Mouse (Mus musculus) embryonic facial prominence, embryonic 10.5 days (tissue): Measurements from ENCODE around the gene Fam221b. TPM values are rescaled to one million over a fixed set of nuclear protein-coding genes. Genes with fewer than 3 reads are reported as not detected.

Source experiments
- DNase-seq: peaks from one replicate; pipeline ENCODE4 v3.0.0-alpha.2; 2017; ENCODE audit warnings: low spot score
- H3K27ac ChIP-seq: fragments of 300-500 bp; sonication (generic); replicated peaks from 2 replicates; pipeline ENCODE4 v1.5.1; 2016; ENCODE audit warnings: mild to moderate bottlenecking
- H3K27me3 ChIP-seq: fragments of 300-500 bp; sonication (generic); replicated peaks from 2 replicates; pipeline ENCODE4 v1.6.1; 2016; ENCODE audit warnings: low read depth, mild to moderate bottlenecking; ENCODE audit not compliant: poor library complexity, severe bottlenecking
- H3K36me3 ChIP-seq: fragments of 300-500 bp; sonication (generic); replicated peaks from 2 replicates; pipeline ENCODE4 v1.6.1; 2016; ENCODE audit warnings: mild to moderate bottlenecking, moderate library complexity
- H3K4me1 ChIP-seq: fragments of 300-500 bp; sonication (generic); 2 replicates; pipeline ENCODE4 v1.6.1; 2016
- H3K4me3 ChIP-seq: fragments of 300-500 bp; sonication (generic); 2 replicates; pipeline ENCODE4 v1.5.1; 2016; ENCODE audit warnings: mild to moderate bottlenecking, moderate library complexity
- H3K9me3 ChIP-seq: fragments of 300-500 bp; sonication (generic); 2 replicates; pipeline ENCODE4 v1.6.1; 2016; ENCODE audit warnings: mild to moderate bottlenecking
- WGBS: fragments of 180-500 bp; shearing (Covaris S2); methylation state at CpG from one replicate; pipeline ENCODE4 v1.1.7; 2016; 5-methylcytosine and 5-hydroxymethylcytosine counted together
- microRNA-seq: library from miRNA; unstranded; fragments of <30 nt; microRNA quantifications from one replicate; pipeline ENCODE4, GENCODE M21; 2017
- polyA plus RNA-seq: library from polyadenylated mRNA; unstranded; fragments of >200 nt; fragmentation: Nextera tagmentation; extraction: Ambion mirVana; gene quantifications from 2 replicates; pipeline ENCODE4 v1.2.1, GENCODE M21; 2016

Gene Fam221b
- polyA plus RNA-seq, 1 experiment from 2014 or later, result 1.4 TPM

DNA sequence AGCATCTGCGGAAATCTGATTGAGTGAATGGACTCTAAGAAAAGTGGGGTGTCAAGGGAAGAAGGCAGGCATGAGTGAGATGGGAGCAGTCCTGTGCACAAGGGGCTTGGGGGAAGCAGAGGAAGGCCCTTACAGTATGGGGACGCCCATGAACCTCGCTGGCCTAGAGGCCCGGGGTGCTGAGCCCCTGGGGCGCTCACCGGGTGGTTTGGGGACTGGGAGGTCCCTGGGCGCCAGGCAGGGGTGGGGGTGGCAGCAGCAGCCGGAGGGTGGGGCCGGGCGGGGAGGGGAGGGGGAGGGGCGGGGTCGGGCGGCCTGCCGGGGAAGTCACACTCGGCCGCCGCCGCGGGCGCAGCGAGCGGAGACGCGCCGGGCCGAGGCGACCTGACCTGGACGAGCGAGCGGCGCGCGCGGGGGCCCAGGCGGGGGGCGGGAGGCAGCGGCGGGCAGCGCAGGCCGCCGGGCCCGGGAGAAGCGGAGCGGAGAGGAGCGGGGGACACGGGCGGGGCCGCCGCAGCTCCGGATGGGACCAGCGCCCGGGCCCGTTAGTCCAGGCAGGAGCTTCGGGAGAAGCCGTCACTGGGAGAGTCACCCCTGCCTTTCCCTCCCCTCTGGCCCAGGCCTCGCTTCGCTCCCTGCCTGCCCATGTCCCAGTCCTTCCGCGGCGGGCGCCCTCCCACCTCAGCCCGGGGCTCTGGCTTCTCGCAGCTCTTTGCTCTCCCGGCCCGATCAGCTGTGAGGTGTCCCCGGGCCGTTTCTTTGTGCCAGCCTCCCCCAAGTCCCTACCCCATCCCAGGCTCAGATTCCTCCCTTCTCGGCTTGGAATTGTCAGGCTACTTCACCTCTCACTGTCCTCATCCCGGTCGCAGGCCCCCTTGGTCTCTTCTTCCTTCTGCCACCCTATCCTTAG lies 37.6 kb downstream of the Fam221b start, which contains the start of gene Npr2:
Npr2 (plus strand) TSS at position 890 of the 910 bp plus-strand sequence.
- Histone ChIP-seq H3K36me3 (no peaks in the 10 kb centered on the region), H3K9me3 (peaks cover 3% of the 10 kb centered on the region; the same call in 1 of the 2 replicates), H3K4me3 (peak within 1 kb of the TSS; percentile 79), H3K4me1 (peaks cover 36% of the 10 kb centered on the region), H3K27me3 (peaks cover 34% of the 10 kb centered on the region), H3K27ac (peak within 1 kb of the TSS; percentile 90)
- 1% methylated on average over 65 of the region's 70 CpGs for WGBS
- DNase-seq, result peak; percentile 74

DNA sequence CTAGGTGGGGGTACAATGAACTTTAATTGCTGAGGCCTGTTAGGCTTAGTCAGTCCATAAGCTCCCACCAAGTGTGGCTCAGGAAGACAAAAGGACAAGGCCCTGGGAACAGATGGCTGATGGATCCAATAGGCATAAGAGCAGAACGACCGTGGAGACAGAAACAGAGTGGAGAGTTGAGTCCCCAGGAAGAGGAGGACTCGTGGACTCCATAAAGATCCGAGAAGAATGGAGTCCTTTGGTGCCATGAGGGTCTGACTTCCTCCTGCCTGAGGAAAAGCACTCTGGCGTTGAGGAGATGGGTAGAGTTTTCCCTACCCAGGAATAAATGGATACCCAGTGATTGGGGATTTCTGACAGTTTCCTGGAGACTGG lies 38.3 kb downstream of the Fam221b start:
- Histone ChIP-seq H3K27ac (peak overlapping the region; percentile 90), H3K36me3 (no peaks in the 10 kb centered on the region), H3K4me3 (peak overlapping the region; percentile 79), H3K9me3 (peaks cover 6% of the 10 kb centered on the region), H3K27me3 (peaks cover 34% of the 10 kb centered on the region), H3K4me1 (peaks cover 36% of the 10 kb centered on the region)
- no peak for DNase-seq
- WGBS, result 23% methylated on average over 5 of the region's 5 CpGs

- Histone ChIP-seq H3K4me1 (peaks cover 36% of the 10 kb centered on the region), H3K27ac (no peak overlapping the region), H3K9me3 (peaks cover 12% of the 10 kb centered on the region), H3K27me3 (peaks cover 34% of the 10 kb centered on the region), H3K36me3 (no peaks in the 10 kb centered on the region), H3K4me3 (no peak overlapping the region)
- peak; percentile 79 for DNase-seq
- WGBS, result 5% methylated on average over 5 of the region's 5 CpGs
Measured at GRCm38 (mm10) chr4:43630030-43630581, 38.8 kb downstream of the Fam221b start.

GRCm38 (mm10) chr4:43629106-43629817 lies 39.7 kb downstream of the Fam221b start:
- Histone ChIP-seq H3K4me1 (peaks cover 36% of the 10 kb centered on the region), H3K9me3 (peaks cover 20% of the 10 kb centered on the region), H3K4me3 (no peak overlapping the region), H3K27me3 (peaks cover 34% of the 10 kb centered on the region), H3K27ac (no peak overlapping the region), H3K36me3 (no peaks in the 10 kb centered on the region)
- 44% methylated on average over 20 of the region's 20 CpGs for WGBS
- peak; percentile 22 for DNase-seq

- Histone ChIP-seq H3K4me1 (no peaks in the 10 kb centered on the region), H3K27ac (no peak overlapping the region), H3K4me3 (no peak overlapping the region), H3K36me3 (no peaks in the 10 kb centered on the region), H3K9me3 (peaks cover 10% of the 10 kb centered on the region), H3K27me3 (no peaks in the 10 kb centered on the region)
- DNase-seq, result peak; percentile 1
- WGBS, result 82% methylated on average over 4 of the region's 4 CpGs
Measured at GRCm38 (mm10) chr4:43620146-43620778, 48.7 kb downstream of the Fam221b start.

DNA sequence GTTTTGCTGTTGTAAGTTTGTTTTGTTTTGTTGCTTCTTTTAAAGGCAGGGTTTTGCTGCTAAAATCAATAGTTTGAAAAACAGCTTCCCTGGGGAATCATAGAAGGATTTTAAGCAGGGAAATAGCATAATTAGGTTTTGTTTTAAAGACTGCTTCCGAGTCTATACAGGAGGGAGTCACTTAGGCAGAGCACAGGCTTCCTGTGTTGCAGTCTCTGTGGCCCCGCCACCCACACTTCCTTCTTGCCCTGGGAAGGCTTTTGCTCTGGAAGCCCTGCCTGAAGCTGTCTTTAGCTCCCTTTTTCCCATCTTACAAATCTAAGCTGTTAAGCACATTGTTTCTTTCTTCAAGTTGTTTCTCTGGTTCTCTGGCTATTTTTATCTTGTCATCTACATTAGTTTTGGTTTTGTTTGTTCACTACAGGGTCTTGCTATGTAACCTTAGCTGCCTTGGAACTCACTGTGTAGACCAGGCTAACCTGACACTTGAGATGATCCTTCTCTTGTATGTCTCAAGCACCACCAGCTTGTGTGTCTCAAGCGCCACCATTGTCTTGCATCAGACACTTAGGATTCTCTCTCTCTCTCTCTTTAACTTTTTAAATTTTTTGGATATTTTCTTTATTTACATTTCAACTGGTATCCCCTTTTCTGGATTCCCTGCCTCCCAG lies 55.8 kb downstream of the Fam221b start:
- Histone ChIP-seq H3K27me3 (no peaks in the 10 kb centered on the region), H3K36me3 (no peaks in the 10 kb centered on the region), H3K27ac (no peak overlapping the region), H3K4me3 (no peak overlapping the region), H3K4me1 (no peaks in the 10 kb centered on the region), H3K9me3 (no peaks in the 10 kb centered on the region)
- 62% methylated on average over 3 of the region's 3 CpGs for WGBS
- no peak for DNase-seq

DNA sequence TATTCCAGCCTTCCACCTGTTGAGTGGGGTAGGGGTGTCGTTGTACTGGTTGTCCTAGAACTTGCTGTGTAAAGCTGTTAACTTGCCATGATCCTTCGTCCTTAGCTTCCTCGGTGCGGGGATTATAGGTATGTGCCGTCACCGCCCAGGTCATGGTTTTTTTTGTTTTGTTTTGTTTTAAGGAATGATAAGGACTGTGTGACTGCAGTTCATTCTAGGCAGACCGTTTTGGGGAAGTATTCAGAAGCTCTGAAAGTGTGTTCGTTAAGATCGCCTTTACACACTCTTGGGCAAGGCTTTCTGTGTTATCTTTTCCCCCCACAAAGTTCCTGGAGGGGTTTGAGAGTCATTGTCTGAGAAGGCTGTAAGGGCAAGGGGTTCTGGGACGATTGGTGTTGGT lies 56.4 kb downstream of the Fam221b start:
- DNase-seq, result no peak
- 76% methylated on average over 10 of the region's 10 CpGs for WGBS
- Histone ChIP-seq H3K4me1 (no peaks in the 10 kb centered on the region), H3K27me3 (no peaks in the 10 kb centered on the region), H3K4me3 (no peak overlapping the region), H3K9me3 (no peaks in the 10 kb centered on the region), H3K36me3 (no peaks in the 10 kb centered on the region), H3K27ac (no peak overlapping the region)

Small RNAs within 50 kb of the gene (microRNA-seq; reads per million reads assigned to microRNA genes)
- gene Gm25262, result not detected

Other genes starting within 250 kb of the Fam221b start
- 0.11 TPM in 1 of 2 replicates, not detected in the other for gene Fam166b, start 240.0 kb downstream of the Fam221b start, polyA plus RNA-seq
- 6.9 and 9.2 TPM in 2 replicates for gene Tesk1, start 227.2 kb downstream of the Fam221b start, polyA plus RNA-seq
- 2.3 TPM in 2 replicates for gene Cd72, start 214.5 kb downstream of the Fam221b start, polyA plus RNA-seq
- not detected in 2 replicates for gene Sit1, start 185.4 kb downstream of the Fam221b start, polyA plus RNA-seq
- 45.2 and 46.6 TPM in 2 replicates for gene Ccdc107, start 176.2 kb downstream of the Fam221b start, polyA plus RNA-seq
- 44.1 and 48.2 TPM in 2 replicates for gene Arhgef39, start 169.4 kb downstream of the Fam221b start, polyA plus RNA-seq
- gene Car9, start 162.2 kb downstream of the Fam221b start, polyA plus RNA-seq, result 0.96 and 1.0 TPM in 2 replicates
- gene Tpm2, start 145.4 kb downstream of the Fam221b start, polyA plus RNA-seq, result 59.4 and 61.1 TPM in 2 replicates
- gene Creb3, start 106.8 kb downstream of the Fam221b start, polyA plus RNA-seq, result 35.7 and 36.0 TPM in 2 replicates
- gene Tln1, start 106.5 kb downstream of the Fam221b start, polyA plus RNA-seq, result 53.1 and 53.5 TPM in 2 replicates
- 17.5 and 18.8 TPM in 2 replicates for gene Rgp1, start 90.4 kb downstream of the Fam221b start, polyA plus RNA-seq
- 26.6 and 28.0 TPM in 2 replicates for gene Gba2, start 90.3 kb downstream of the Fam221b start, polyA plus RNA-seq
- 0.34 and 0.99 TPM in 2 replicates for gene Msmp, start 84.7 kb downstream of the Fam221b start, polyA plus RNA-seq
- 12.5 and 16.7 TPM in 2 replicates for gene Npr2, start 37.2 kb downstream of the Fam221b start, polyA plus RNA-seq
- gene Spag8, start 15.6 kb downstream of the Fam221b start, polyA plus RNA-seq, result 1.8 and 2.0 TPM in 2 replicates
- gene Hint2, start 12.7 kb downstream of the Fam221b start, polyA plus RNA-seq, result 71.7 and 72.8 TPM in 2 replicates
- gene Tmem8b, start 174 bp downstream of the Fam221b start, polyA plus RNA-seq, result 4.0 and 5.1 TPM in 2 replicates
- gene Olfr70, start 31.7 kb upstream of the Fam221b start, polyA plus RNA-seq, result 0.07 TPM in 1 of 2 replicates, not detected in the other
- not detected in 2 replicates for gene Olfr71, start 41.1 kb upstream of the Fam221b start, polyA plus RNA-seq
- 0.14 TPM in 1 of 2 replicates, not detected in the other for gene Hrct1, start 58.0 kb upstream of the Fam221b start, polyA plus RNA-seq
- gene Spaar, start 60.9 kb upstream of the Fam221b start, polyA plus RNA-seq, result 0.06 TPM in 1 of 2 replicates, not detected in the other
- gene Olfr159, start 101.9 kb upstream of the Fam221b start, polyA plus RNA-seq, result not detected in 2 replicates
- gene Olfr156, start 154.8 kb upstream of the Fam221b start, polyA plus RNA-seq, result not detected in 2 replicates
- not detected in 2 replicates for gene Olfr157, start 171.1 kb upstream of the Fam221b start, polyA plus RNA-seq
- gene Olfr155, start 182.4 kb upstream of the Fam221b start, polyA plus RNA-seq, result not detected in 2 replicates
- gene Reck, start 206.4 kb upstream of the Fam221b start, polyA plus RNA-seq, result 17.4 and 19.3 TPM in 2 replicates